Mouse (Mus musculus): Measurements from ENCODE around the gene Clmn. TPM values are rescaled to one million over a fixed set of nuclear protein-coding genes. Genes with fewer than 3 reads are reported as not detected.
A peak's percentile ranks its signal among the peaks of the same experiment; 100 is the strongest.

Gene Clmn
- polyA plus RNA-seq, 1 experiment from 2014 or later = 0.17 TPM

DNA sequence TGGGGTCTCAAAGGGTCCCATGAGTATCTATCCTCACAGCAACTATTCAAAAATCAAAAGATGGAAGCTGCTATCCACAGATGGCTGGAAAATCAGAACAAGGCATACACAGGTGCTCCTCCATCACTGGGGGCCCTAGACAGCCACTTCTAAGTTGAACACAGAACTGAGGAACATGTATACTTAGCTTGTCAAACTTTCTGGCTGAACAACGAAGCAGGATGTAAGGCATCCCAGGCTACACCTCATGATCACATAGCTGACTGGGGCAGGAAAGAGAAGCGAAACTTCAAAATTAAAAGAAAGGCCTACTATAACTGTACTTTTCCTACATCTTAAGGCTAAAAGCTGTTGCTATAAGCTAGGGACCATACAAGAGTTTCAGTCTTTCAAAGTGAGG is 115.9 kb downstream of the Clmn start:
- H3K9ac ChIP-seq = no peak overlapping the region
- H3K4me1 ChIP-seq (replicated peaks) = peaks cover 56% of the 10 kb centered on the region
- WGBS (ENCODE audit: insufficient replicate concordance) = 69% methylated on average over 2 of the region's 2 CpGs
- H3K9me3 ChIP-seq (replicated peaks) = no peaks in the 10 kb centered on the region
- no peak overlapping the region for H3K4me2 ChIP-seq
- no peaks in the 10 kb centered on the region for H3K27me3 ChIP-seq
- DNase-seq (no peak), ATAC-seq (ENCODE audit: low read depth) (no peak)
- H3K4me3 ChIP-seq (replicated peaks) = no peak overlapping the region
- peaks cover 13% of the 10 kb centered on the region for H3K36me3 ChIP-seq
- no peak overlapping the region for H3K27ac ChIP-seq

DNA sequence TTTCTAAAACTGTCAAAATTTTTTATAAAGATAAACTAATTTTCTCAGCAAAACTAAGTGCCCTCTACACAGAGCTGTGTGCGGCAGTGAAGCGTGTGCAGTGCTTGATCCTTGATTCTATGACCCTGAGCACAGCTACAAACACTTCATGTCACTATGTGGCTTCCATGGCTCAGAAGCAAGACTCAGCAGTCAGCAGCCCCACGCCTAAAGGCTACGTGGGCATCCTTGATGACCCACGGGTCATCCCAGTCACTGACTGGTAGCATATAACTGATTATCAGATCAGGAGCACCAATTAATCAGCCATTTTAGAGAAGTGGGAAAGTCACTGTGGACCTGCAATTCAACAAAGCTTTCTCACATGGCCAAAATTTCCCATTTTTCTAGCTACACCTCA is 117.6 kb downstream of the Clmn start:
- no peaks in the 10 kb centered on the region for H3K9me3 ChIP-seq (replicated peaks)
- no peak for ATAC-seq (ENCODE audit: low read depth)
- H3K36me3 ChIP-seq = peaks cover 13% of the 10 kb centered on the region
- no peak overlapping the region for H3K27ac ChIP-seq
- DNase-seq = no peak
- no peak overlapping the region for H3K4me2 ChIP-seq
- H3K9ac ChIP-seq = no peak overlapping the region
- no peaks in the 10 kb centered on the region for H3K27me3 ChIP-seq
- no peak overlapping the region for H3K4me3 ChIP-seq (replicated peaks)
- H3K4me1 ChIP-seq (replicated peaks) = peaks cover 53% of the 10 kb centered on the region
- WGBS (ENCODE audit: insufficient replicate concordance) = 81% methylated on average over 5 of the region's 5 CpGs

DNA sequence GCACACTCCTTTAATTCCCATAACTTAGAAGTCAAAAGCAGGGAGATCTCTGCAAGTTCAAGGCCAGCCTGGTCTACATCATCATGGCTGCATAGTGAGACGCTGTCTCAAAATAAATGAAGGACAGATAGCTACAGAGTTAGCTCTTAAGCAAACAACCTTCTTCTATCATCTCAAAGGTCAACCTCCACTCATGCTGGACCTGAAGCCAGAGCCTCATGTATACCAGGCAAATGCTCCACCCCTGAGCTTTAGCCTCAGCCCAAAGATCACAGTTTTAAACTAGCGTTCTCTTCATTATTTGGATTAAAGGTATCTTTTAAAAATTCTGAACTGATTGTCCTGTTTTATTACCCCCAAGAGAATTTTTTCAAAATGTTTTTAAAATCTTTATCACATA is 118.3 kb downstream of the Clmn start:
- Histone ChIP-seq H3K36me3 (peaks cover 13% of the 10 kb centered on the region), H3K4me1 (replicated peaks) (peaks cover 56% of the 10 kb centered on the region), H3K9me3 (replicated peaks) (no peaks in the 10 kb centered on the region), H3K9ac (no peak overlapping the region), H3K4me2 (no peak overlapping the region), H3K27me3 (no peaks in the 10 kb centered on the region), H3K4me3 (replicated peaks) (no peak overlapping the region), H3K27ac (no peak overlapping the region)
- WGBS (ENCODE audit: insufficient replicate concordance) = 83% methylated on average over 2 of the region's 2 CpGs
- ATAC-seq (ENCODE audit: low read depth) (0 out of 2 replicates have a peak, but pooled peaks have one; percentile 29), DNase-seq (no peak)

DNA sequence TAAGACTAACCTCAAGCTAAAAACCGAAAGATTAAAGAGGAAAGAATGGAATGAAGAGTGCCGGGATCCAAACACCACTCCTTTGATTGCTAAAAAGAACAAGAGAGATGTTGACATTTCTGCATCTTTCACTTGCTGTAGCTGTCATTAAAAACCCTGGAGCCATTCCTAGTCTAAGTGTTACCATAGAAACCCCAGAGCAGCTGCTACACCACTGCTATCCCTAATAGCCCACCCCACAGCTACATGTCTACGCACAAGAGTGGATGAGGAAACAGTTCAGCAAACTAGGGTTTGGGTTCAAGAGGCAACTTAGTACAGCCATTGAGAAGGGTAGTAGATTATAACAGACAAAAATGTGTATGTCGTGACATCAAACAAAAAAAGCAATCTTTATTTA is 121.2 kb downstream of the Clmn start:
- no peak overlapping the region for H3K4me2 ChIP-seq
- H3K9ac ChIP-seq = no peak overlapping the region
- no peaks in the 10 kb centered on the region for H3K9me3 ChIP-seq (replicated peaks)
- H3K27ac ChIP-seq = no peak overlapping the region
- H3K4me3 ChIP-seq (replicated peaks) = no peak overlapping the region
- H3K36me3 ChIP-seq = peaks cover 7% of the 10 kb centered on the region; the same call in 1 of the 2 replicates
- no peak for DNase-seq
- no peaks in the 10 kb centered on the region for H3K27me3 ChIP-seq
- H3K4me1 ChIP-seq (replicated peaks) = peaks cover 44% of the 10 kb centered on the region
- ATAC-seq (ENCODE audit: low read depth) = no peak
- WGBS (ENCODE audit: insufficient replicate concordance) = 83% methylated on average over 4 of the region's 4 CpGs

DNA sequence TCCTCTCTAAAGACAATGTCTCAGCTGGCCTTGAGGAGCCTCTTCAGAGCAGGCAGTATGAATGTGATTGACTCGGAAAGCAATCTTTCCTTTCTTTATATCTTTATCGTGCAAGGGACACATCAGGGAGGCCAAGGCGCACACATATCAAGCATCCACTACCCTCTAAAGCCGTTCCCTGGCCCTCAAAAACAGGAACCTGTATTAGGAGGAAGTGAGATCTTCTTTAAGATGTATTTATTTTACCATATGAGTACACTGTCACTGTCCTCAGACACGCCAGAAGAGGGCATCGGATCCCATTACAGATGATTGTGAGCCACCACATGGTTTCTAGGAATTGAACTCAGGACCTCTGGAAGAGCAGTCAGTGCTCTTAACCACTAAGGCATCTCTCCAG is 122.6 kb downstream of the Clmn start:
- Histone ChIP-seq H3K4me2 (no peak overlapping the region), H3K4me1 (replicated peaks) (peaks cover 34% of the 10 kb centered on the region), H3K9ac (no peak overlapping the region), H3K4me3 (replicated peaks) (no peak overlapping the region), H3K27ac (no peak overlapping the region), H3K27me3 (no peaks in the 10 kb centered on the region), H3K36me3 (peaks cover 15% of the 10 kb centered on the region; the same call in 1 of the 2 replicates), H3K9me3 (replicated peaks) (no peaks in the 10 kb centered on the region)
- WGBS (ENCODE audit: insufficient replicate concordance) = 25% methylated on average over 6 of the region's 6 CpGs
- ATAC-seq (ENCODE audit: low read depth) = no peak
- no peak for DNase-seq

DNA sequence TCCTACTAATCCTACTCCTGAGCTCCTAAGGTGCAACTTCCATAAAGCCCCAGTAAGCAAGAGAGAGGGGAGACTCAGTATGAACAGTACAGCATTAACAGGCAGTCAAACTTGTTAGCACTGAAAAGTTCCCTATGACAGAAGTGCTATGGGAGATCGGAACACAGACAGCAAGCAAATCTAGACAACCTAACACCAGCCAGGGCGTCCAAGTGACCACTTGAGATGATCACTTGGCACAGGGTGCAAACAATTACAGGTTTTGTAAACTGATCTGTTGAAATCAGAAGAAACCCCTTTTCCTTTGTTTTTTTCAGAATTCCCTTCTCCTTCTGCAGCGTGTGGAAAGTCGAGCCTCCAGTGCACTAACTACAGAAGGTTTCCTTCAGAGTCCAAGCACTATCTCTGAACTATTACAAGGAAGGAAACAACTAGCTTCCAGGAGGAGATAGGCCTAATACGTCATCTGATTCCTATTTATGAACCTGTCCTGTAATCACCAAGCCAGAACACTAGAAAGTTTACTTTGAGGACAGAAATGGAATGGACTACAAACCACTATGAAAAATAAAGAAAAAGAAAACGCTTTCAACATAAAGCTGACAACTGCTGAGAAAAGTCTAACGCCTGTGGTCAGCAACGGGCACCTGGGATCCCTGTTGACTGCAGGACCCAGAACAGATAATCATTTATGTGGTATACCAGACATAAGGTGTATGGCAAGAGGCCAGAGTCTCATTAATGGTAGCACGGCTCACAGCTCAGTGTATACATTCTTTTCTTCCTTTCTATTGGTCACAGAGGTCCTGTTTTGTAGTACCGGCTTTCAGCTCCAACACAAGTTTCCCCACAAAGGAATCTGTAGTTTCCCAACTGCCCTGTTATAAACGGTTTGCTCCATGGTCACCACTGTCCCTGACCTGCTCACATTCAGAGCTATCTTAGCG is 123.8 kb downstream of the Clmn start:
- peaks cover 25% of the 10 kb centered on the region for H3K4me1 ChIP-seq (replicated peaks)
- no peak overlapping the region for H3K4me2 ChIP-seq
- no peak overlapping the region for H3K27ac ChIP-seq
- no peaks in the 10 kb centered on the region for H3K27me3 ChIP-seq
- no peaks in the 10 kb centered on the region for H3K9me3 ChIP-seq (replicated peaks)
- H3K4me3 ChIP-seq (replicated peaks) = no peak overlapping the region
- WGBS (ENCODE audit: insufficient replicate concordance) = 67% methylated on average over 12 of the region's 12 CpGs
- no peak overlapping the region for H3K9ac ChIP-seq
- ATAC-seq (ENCODE audit: low read depth) = no peak
- peaks cover 14% of the 10 kb centered on the region for H3K36me3 ChIP-seq
- DNase-seq = no peak

DNA sequence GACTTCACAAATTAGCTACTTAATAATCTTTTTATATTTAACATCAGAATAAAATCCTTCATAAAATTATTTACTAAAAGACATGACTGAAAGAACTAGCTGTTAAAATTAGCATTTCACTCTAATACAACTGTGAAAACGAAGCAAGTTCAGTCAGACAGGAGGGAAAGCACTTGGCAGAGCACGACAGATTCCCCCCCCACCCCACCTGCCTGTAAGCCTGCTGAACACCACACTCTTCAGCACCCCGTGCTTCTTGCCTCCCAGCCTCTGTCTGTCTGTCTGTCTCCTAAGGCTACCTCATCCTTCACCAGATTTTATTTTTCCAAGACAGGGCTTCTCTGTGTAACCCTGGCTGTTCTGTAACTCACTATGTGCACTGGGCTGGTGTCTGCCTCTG is 125.9 kb downstream of the Clmn start:
- WGBS (ENCODE audit: insufficient replicate concordance) = 68% methylated on average over 3 of the region's 3 CpGs
- no peak for ATAC-seq (ENCODE audit: low read depth)

DNA sequence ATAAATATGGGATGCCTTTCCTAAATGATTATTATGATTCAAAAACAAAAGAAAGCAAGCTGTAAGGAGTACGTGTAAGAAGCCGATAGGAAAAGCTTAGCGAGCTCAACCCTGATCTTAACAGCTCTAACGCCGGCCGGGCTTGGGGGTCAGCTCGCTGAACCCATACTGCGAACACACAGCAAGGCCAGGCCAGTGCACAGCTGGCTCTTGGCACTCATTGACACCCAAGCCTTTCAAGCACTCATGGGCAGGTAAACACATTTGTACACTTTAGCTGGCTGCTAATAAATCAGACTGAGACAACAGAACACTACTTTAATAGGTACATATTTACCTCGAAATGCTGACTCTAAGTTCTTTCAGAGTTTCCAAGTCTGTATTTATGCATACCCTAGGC is 126.4 kb downstream of the Clmn start:
- peaks cover 23% of the 10 kb centered on the region for H3K4me1 ChIP-seq (replicated peaks)
- WGBS (ENCODE audit: insufficient replicate concordance) = 84% methylated on average over 9 of the region's 9 CpGs
- peaks cover 29% of the 10 kb centered on the region for H3K36me3 ChIP-seq
- ATAC-seq (ENCODE audit: low read depth) (no peak), DNase-seq (no peak)
- no peak overlapping the region for H3K9ac ChIP-seq
- H3K9me3 ChIP-seq (replicated peaks) = no peaks in the 10 kb centered on the region
- no peak overlapping the region for H3K27ac ChIP-seq
- no peak overlapping the region for H3K4me2 ChIP-seq
- no peak overlapping the region for H3K4me3 ChIP-seq (replicated peaks)
- no peaks in the 10 kb centered on the region for H3K27me3 ChIP-seq

More for the DNA sequence above, 125.9 kb downstream of the Clmn start:
- Histone ChIP-seq H3K4me3 (replicated peaks) (no peak overlapping the region), H3K4me2 (no peak overlapping the region), H3K27ac (no peak overlapping the region), H3K36me3 (peaks cover 25% of the 10 kb centered on the region), H3K4me1 (replicated peaks) (peaks cover 23% of the 10 kb centered on the region), H3K9me3 (replicated peaks) (no peaks in the 10 kb centered on the region), H3K27me3 (no peaks in the 10 kb centered on the region), H3K9ac (no peak overlapping the region)
- DNase-seq = no peak

DNA sequence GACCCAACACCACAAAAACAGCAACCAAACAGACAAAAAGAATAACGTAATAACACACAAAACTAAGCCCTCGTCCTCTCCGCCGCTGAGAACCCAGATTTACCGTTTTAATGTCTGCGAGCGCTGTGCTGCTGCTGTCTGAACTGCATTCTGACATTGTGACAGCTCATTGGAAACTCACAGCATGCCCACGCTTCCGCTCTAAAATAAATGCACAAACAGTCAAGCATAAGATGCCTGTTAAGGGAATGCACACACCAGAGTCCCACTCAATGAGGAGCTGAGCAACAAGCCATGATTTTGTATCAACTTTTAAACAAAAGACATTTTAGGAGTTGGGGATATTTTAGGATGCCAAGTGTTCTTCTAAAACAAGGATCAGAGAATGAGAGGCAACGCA is 127.2 kb downstream of the Clmn start:
- Histone ChIP-seq H3K27ac (no peak overlapping the region), H3K36me3 (peaks cover 36% of the 10 kb centered on the region), H3K4me3 (replicated peaks) (no peak overlapping the region), H3K4me2 (no peak overlapping the region), H3K9me3 (replicated peaks) (no peaks in the 10 kb centered on the region), H3K4me1 (replicated peaks) (peaks cover 20% of the 10 kb centered on the region), H3K27me3 (no peaks in the 10 kb centered on the region), H3K9ac (no peak overlapping the region)
- DNase-seq (no peak), ATAC-seq (ENCODE audit: low read depth) (no peak)
- 91% methylated on average over 10 of the region's 10 CpGs for WGBS (ENCODE audit: insufficient replicate concordance)

DNA sequence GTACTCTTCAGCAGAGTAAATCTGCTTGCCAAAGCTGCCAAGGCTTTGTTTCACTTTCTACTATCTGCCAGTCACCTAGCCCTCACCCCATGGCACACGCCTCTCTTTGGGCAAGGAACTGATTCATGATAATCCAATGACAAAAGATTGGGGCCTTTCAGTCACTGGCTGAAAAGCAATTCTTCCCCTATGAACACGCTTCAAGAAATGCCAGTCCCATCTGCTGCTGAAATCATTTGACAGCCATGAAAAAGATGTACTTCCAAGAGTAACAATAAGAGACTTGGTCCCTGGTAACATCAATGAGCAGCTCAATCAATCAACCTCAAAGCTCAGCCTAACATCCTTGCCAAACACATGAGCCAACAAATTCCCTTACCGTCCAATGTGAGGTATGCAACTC is 128.9 kb downstream of the Clmn start:
- Histone ChIP-seq H3K27me3 (no peaks in the 10 kb centered on the region), H3K4me3 (replicated peaks) (no peak overlapping the region), H3K9me3 (replicated peaks) (no peaks in the 10 kb centered on the region), H3K9ac (no peak overlapping the region), H3K36me3 (peaks cover 50% of the 10 kb centered on the region), H3K4me1 (replicated peaks) (peaks cover 9% of the 10 kb centered on the region), H3K27ac (no peak overlapping the region), H3K4me2 (no peak overlapping the region)
- DNase-seq (no peak), ATAC-seq (ENCODE audit: low read depth) (no peak)
- 65% methylated on average over 3 of the region's 3 CpGs for WGBS (ENCODE audit: insufficient replicate concordance)

DNA sequence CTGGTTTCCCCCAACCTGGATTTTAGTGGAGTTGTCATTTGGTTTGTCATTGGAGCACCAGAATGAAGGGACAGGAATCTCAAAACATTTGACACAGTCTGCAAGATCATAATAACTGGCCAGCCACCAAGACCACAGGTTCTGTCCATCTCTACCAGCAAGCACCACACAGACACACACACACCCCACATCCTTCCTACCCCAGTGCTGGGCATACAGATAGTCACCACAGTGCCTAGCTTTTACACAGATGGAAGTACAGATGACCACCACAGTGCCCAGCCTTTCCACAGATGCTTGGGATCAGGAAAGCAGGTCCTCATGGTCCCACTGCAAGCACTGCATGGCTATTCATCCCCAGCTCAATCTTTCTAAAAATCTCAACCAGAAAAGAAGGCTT is 131.7 kb downstream of the Clmn start:
- Histone ChIP-seq H3K27me3 (no peaks in the 10 kb centered on the region), H3K4me1 (replicated peaks) (no peaks in the 10 kb centered on the region), H3K9me3 (replicated peaks) (no peaks in the 10 kb centered on the region), H3K27ac (no peak overlapping the region), H3K36me3 (peaks cover 76% of the 10 kb centered on the region), H3K4me3 (replicated peaks) (no peak overlapping the region), H3K4me2 (no peak overlapping the region), H3K9ac (no peak overlapping the region)
- ATAC-seq (ENCODE audit: low read depth) (no peak), DNase-seq (no peak)

DNA sequence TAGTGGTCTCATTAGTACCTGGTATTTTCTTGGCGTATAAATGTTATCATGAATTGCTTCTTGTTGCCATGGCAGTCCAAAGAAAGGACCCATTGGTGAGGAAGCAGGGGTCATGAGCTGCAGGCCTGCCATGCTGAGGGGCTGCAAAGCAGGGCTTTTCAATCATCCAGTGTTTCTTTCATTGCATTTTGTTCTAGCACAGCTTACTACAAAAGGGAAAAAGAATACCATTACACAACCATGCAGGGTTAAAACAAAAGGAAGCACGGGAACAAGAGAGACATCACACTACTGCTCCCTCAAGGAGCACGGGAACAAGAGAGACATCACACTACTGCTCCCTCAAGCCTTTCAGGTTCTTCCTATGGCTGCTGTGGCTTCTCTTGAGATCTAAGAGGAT is 133.1 kb downstream of the Clmn start:
- H3K4me3 ChIP-seq (replicated peaks) = no peak overlapping the region

More for the DNA sequence above, 133.1 kb downstream of the Clmn start:
- Histone ChIP-seq H3K36me3 (peaks cover 82% of the 10 kb centered on the region), H3K27me3 (no peaks in the 10 kb centered on the region), H3K9ac (no peak overlapping the region), H3K4me1 (replicated peaks) (no peaks in the 10 kb centered on the region), H3K4me2 (no peak overlapping the region), H3K9me3 (replicated peaks) (no peaks in the 10 kb centered on the region), H3K27ac (no peak overlapping the region)
- ATAC-seq (ENCODE audit: low read depth) (no peak), DNase-seq (no peak)
- 81% methylated on average over 3 of the region's 3 CpGs for WGBS (ENCODE audit: insufficient replicate concordance)

Measured in liver, embryonic 13.5 days (tissue).